Mouse (Mus musculus) gastrocnemius, adult 18-20 months (tissue): Measurements from ENCODE around the gene 4930548H24Rik. TPM values are rescaled to one million over a fixed set of nuclear protein-coding genes. Genes with fewer than 3 reads are reported as not detected.

ENCODE experiments used
- total RNA-seq, 2 experiments: library from RNA; stranded (reverse); gene quantifications; 2 replicates each; pipeline ENCODE4 v1.2.3; 2021

4930548H24Rik gene
- total RNA-seq, 2 experiments from 2014 or later: not detected

Other genes with a start within 250 kb of the 4930548H24Rik start
- 10 to 100 TPM; 50.3 to 54.9 TPM for gene Nrbp1, start 244.9 kb upstream of the 4930548H24Rik start, total RNA-seq
- gene Gm9970, start 244.5 kb upstream of the 4930548H24Rik start, total RNA-seq: not detected
- 1 to 10 TPM; 1.9 to 2.1 TPM for gene Krtcap3, start 234.0 kb upstream of the 4930548H24Rik start, total RNA-seq
- 10 to 100 TPM; 26.2 to 26.9 TPM for gene Ift172, start 194.6 kb upstream of the 4930548H24Rik start, total RNA-seq
- 1 to 10 TPM; 1.5 to 1.6 TPM for gene Fndc4, start 189.7 kb upstream of the 4930548H24Rik start, total RNA-seq
- not detected for gene Gckr, start 188.3 kb upstream of the 4930548H24Rik start, total RNA-seq
- 10 to 100 TPM; 10.5 to 14.0 TPM for gene Zfp512, start 33.3 kb upstream of the 4930548H24Rik start, total RNA-seq
- 10 to 100 TPM; 18.6 to 19.2 TPM for gene Gpn1, start 9.0 kb downstream of the 4930548H24Rik start, total RNA-seq
- 10 to 100 TPM; 21.4 to 24.2 TPM for gene Slc4a1ap, start 41.3 kb downstream of the 4930548H24Rik start, total RNA-seq
- 10 to 100 TPM; 12.1 to 12.5 TPM for gene Supt7l, start 42.1 kb downstream of the 4930548H24Rik start, total RNA-seq
- gene Mrpl33, start 111.2 kb downstream of the 4930548H24Rik start, total RNA-seq: 100 to 1,000 TPM; 269 to 270 TPM
- gene Rbks, start 211.9 kb downstream of the 4930548H24Rik start, total RNA-seq: 1 to 10 TPM; 4.4 to 4.6 TPM
- 10 to 100 TPM; 33.3 to 33.8 TPM for gene Babam2, start 211.9 kb downstream of the 4930548H24Rik start, total RNA-seq